Mouse (Mus musculus) splenic B cell, adult 2 months (primary cell): ENCODE data around the gene Gm20388.

ENCODE experiments used
- DNase-seq: peaks from one replicate; pipeline ENCODE4 v3.0.0-alpha.2; 2011; ENCODE audit warnings: low read depth, low spot score
- H3K27me3 ChIP-seq: 2 replicates; pipeline ENCODE4 v1.6.1; 2012; ENCODE audit warnings: mild to moderate bottlenecking, low read length, moderate library complexity, mixed read lengths; ENCODE audit not compliant: control insufficient read depth, poor library complexity, insufficient read depth, severe bottlenecking
- H3K36me3 ChIP-seq: 2 replicates; pipeline ENCODE4 v1.6.1; 2012; ENCODE audit warnings: mild to moderate bottlenecking, low read length, moderate library complexity, mixed read lengths; ENCODE audit not compliant: control insufficient read depth, poor library complexity, insufficient read depth, severe bottlenecking

The Gm20388 gene

DNA sequence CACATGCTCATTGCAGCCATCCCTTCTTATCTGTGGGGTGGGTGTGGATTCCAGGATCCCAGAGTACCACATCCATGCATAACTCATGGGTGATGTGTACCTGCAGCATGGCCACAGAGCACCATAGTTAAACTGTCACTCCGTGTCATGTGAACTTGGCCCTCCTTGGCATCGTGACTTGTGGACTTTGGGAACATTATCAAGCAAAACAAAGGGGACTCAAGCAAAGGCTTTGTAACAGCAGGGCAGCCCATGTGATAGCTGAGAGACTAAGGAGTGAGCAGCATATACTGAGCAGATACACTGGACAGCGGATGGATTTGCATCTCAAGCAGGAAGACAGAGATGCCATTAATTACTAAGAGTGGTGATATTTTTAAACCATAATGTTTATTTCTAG lies 2188.1 kb downstream of the Gm20388 start:
- Histone ChIP-seq H3K27me3 (no peaks in the 10 kb centered on the region), H3K36me3 (no peaks in the 10 kb centered on the region)
- DNase-seq: no peak

DNA sequence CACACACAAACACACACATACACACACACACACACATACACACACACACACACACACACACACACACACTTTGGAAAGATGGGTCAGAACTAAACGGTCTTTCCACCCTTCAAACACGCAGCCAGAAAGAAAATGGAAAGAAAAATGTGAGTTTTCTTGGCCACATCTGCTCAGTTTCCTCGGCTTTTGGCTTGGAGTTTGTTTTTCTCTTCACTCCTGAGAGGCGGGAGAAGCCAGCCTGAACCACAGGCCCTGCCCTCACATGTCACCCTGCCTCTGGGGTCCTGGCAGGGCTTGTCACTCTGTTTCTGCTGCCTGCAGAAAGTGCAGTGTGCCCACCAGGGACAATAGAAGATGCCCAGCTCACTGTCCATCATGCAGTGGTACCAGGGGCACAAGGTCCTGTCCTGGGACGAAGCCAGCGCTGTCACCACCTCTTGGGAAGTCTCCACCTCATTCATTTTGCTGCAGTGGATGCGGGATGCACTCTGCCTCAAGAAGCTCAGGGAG lies 2189.1 kb downstream of the Gm20388 start:
- Histone ChIP-seq H3K36me3 (no peaks in the 10 kb centered on the region), H3K27me3 (no peaks in the 10 kb centered on the region)
- no peak for DNase-seq

GRCm38 (mm10) chr8:122101816-122102215 lies 2191.2 kb downstream of the Gm20388 start:
- H3K27me3 ChIP-seq: no peaks in the 10 kb centered on the region
- no peak for DNase-seq
- no peaks in the 10 kb centered on the region for H3K36me3 ChIP-seq

GRCm38 (mm10) chr8:122102286-122102685 lies 2191.6 kb downstream of the Gm20388 start:
- DNase-seq: no peak
- no peaks in the 10 kb centered on the region for H3K36me3 ChIP-seq
- no peaks in the 10 kb centered on the region for H3K27me3 ChIP-seq

DNA sequence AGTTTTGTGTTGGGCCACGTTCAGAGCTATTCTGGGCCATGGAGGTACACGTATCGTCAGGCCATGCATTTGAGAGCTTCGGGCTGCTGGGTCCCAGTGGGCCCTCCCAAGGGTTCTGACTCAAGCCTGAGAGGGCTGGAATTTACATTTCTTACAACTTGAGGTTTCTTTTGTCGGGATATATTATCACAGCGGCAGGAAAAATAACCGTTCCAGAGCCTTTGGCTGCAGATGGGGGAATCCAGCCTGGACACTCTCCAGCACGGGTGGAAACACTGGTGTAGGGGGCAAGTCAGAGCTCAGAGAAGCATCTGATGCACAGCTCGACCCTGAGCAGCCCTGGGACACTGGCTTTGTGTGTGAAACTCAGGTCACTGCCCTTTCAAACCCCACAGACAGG lies 2192.6 kb downstream of the Gm20388 start:
- H3K27me3 ChIP-seq: no peaks in the 10 kb centered on the region
- no peak for DNase-seq

DNA sequence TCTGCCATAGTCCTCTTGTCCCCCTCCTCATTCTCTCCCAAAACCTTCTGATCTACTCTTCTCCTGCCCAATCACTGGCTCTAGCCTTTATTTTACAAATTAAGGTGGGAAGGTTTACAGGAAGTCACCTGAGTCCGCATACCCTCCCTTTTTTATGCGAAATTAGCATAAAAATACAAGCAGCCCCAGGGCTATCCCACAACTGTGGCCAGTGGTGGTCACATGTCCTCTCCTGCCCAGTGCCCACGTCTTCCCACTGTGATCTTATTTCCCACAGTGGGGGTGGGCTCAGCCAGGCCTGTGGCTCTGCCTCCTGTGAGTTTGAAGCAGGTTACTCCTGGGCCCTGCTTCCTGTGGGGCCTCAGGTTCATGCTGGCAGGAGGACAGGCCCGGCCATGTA lies 2194.0 kb downstream of the Gm20388 start:
- Histone ChIP-seq H3K36me3 (no peaks in the 10 kb centered on the region), H3K27me3 (no peaks in the 10 kb centered on the region)
- no peak for DNase-seq

More for the DNA sequence above, 2192.6 kb downstream of the Gm20388 start:
- H3K36me3 ChIP-seq: no peaks in the 10 kb centered on the region

GRCm38 (mm10) chr8:122106270-122106669 lies 2195.6 kb downstream of the Gm20388 start:
- no peak for DNase-seq
- no peaks in the 10 kb centered on the region for H3K36me3 ChIP-seq
- no peaks in the 10 kb centered on the region for H3K27me3 ChIP-seq

- DNase-seq: no peak
- H3K27me3 ChIP-seq: no peaks in the 10 kb centered on the region
- no peaks in the 10 kb centered on the region for H3K36me3 ChIP-seq
Observed at GRCm38 (mm10) chr8:122110240-122110866, 2199.7 kb downstream of the Gm20388 start.

DNA sequence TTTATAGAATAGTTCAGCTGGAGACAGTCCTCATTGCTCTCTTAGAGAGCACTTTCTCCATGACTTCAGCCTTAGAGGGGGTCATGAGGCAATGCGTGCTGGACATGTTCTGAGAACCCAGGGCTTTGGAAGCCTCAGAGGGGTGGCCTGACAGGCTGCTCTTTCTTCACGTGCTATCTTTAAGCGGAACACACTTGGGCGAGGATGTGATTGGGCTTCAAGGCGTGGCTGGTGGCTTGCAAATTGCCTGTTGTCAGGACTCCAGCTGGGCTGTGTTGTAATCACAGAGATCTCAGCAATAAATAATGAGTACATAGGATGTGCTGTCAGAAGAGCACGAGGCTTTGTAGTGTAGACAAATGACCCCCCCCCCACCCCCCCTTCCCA lies 2200.2 kb downstream of the Gm20388 start:
- H3K27me3 ChIP-seq: no peaks in the 10 kb centered on the region
- H3K36me3 ChIP-seq: no peaks in the 10 kb centered on the region
- DNase-seq: no peak

DNA sequence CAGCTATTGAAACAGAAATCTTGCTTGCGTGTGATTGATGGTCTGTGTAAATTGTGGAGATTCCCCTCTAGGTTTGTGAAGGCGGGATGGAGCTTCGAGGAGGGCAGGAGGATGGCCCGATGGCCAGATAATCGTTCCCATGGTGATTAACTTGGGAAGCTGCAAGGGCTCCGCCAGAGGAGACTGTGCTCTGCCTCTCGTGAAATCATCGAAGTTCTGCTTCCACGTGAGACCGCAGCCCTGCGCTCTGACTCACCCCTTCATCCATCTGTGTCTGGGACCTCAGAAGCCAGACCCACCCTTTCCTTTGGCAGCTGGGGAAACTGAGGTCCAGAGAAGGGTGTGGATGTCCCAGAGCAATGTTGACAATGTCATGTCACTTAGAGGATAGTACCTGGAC lies 2201.1 kb downstream of the Gm20388 start:
- no peaks in the 10 kb centered on the region for H3K36me3 ChIP-seq
- H3K27me3 ChIP-seq: no peaks in the 10 kb centered on the region
- no peak for DNase-seq

DNA sequence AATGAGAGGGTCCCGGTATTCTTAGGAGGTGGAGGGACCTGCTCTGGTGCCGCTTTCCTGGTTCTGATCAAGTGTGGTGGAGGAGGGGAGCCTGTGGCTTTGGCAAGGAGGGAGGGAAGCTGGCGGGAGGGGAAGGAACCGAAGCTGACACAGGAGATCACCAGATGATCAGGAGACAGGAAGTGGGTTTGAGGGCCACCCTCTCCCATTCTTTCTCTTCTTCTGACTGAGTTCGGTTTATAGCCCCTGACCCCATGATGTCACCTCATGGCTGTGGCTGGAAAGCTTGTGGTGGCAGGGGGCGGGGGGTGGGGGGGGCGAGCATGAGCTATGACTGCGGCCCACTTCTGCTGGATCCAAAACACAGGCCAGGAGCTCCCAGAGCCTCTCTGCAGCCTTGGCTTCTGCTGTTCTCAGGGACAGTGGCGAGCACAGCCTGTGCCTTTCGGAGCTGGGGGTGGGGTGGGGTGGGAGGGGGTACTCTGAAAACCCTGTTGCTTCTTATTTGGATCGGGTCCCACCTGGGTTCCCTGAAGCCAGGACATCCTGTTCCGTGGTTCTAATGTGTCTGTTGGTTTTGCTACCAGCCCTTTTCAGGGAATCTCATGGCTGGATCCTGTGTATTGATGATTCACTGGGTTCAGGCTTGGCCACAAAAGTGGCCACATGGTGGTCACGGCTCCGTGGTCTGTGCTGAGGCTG lies 2201.8 kb downstream of the Gm20388 start:
- no peaks in the 10 kb centered on the region for H3K36me3 ChIP-seq
- no peaks in the 10 kb centered on the region for H3K27me3 ChIP-seq
- no peak for DNase-seq

GRCm38 (mm10) chr8:122114890-122115289 lies 2204.2 kb downstream of the Gm20388 start:
- no peak for DNase-seq
- Histone ChIP-seq H3K36me3 (no peaks in the 10 kb centered on the region), H3K27me3 (no peaks in the 10 kb centered on the region)

DNA sequence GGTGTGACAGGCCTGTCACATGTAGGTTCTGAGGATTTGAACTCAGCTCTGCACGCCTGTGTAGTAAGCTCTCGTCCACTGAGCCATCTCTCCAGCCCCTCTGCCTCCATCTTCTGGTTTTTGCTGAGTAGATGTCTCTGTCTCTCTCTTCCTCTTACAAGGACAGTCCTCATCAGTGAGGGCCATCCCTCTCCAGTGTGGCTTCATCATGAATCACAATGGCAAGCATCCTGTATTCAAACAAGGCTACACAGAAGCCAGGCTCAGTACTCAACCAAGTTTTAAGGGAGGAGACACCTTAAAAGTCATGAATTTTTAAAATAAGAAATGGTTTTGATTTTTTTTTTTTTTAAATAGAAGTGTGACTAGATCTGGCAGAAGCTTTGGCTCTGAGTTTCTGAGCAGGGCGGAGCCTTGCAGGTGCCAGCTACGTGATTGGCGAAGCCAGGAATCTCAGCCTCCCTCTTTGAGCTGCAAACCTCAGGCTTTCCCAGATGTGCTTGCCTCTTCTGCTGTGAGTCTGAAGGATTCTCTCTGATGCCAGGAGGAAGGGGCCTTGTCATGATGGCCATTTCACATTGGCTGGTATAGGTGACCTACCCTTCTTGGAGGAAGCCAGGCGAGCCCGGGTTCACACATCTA lies 2206.2 kb downstream of the Gm20388 start:
- H3K27me3 ChIP-seq: no peaks in the 10 kb centered on the region
- no peaks in the 10 kb centered on the region for H3K36me3 ChIP-seq
- no peak for DNase-seq

- Histone ChIP-seq H3K36me3 (no peaks in the 10 kb centered on the region), H3K27me3 (no peaks in the 10 kb centered on the region)
- DNase-seq: no peak
Observed at GRCm38 (mm10) chr8:122118097-122118496, 2207.5 kb downstream of the Gm20388 start.

GRCm38 (mm10) chr8:122118536-122118935 lies 2207.9 kb downstream of the Gm20388 start:
- no peaks in the 10 kb centered on the region for H3K27me3 ChIP-seq
- DNase-seq: no peak
- no peaks in the 10 kb centered on the region for H3K36me3 ChIP-seq
